Mouse (Mus musculus): ENCODE data around the gene Mybpc2. TPM values are rescaled to one million over a fixed set of nuclear protein-coding genes. Genes with fewer than 3 reads are reported as not detected.

Gene Mybpc2
- polyA plus RNA-seq, 1 experiment from 2014 or later, result 0.22 TPM

DNA sequence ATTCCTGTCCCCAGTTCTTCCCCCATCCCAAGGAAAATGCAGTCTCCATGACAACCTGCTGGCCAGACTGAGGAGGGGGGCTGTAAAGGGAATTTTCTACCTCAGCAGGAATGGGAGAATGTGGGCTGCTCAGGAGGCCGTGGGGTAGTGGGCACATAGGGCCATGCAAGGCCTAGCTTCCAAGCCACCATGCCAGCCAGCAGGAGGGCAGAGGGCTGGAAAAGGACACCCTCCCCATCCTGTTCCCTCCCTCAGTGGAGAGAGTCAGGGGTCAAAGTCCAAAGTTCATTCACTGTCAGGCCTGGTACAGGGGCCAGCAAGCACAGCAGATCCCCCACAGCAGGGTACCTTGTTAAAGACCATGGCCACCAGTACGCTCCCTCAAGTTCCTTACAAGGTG is 59.3 kb downstream of the Mybpc2 start, which contains the start of gene Aspdh:
Aspdh (plus strand) TSS at position 281 of the 400 bp plus-strand sequence.
- Histone ChIP-seq H3K4me3 (no peak within 1 kb of the TSS), H3K4me2 (replicated peaks) (peak within 1 kb of the TSS; percentile 6; the same call in 1 of the 2 replicates), H3K27ac (replicated peaks) (peak within 1 kb of the TSS; percentile 89), H3K27me3 (peaks cover 26% of the 10 kb centered on the region), H3K36me3 (peaks cover 36% of the 10 kb centered on the region), H3K4me1 (peaks cover 57% of the 10 kb centered on the region), H3K9me3 (no peaks in the 10 kb centered on the region), H3K9ac (replicated peaks) (peak within 1 kb of the TSS; percentile 12; the same call in 1 of the 2 replicates)
- ATAC-seq (ENCODE audit: low FRiP score, low read depth), result no peak
- 50% methylated on average over 2 of the region's 2 CpGs for WGBS

DNA sequence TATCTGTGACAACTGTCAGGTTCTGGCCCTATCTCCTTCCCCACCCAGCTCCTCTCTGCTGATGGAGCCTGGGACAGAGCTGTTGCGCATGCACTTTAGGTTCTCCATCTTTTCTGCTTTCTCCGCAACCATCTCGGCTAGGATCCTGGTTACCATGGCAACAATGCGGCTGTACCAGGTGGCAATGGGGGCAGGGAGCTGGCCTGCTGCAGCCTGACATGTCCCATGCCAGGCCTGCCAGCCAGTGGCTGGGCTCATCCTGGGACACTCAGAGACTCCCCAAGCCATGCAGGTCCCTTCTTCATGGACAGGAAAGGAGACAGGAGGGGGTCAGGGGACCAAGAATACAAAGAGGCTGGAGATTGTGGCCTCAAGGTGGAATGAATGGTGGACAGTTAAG is 59.9 kb downstream of the Mybpc2 start:
- Histone ChIP-seq H3K9ac (replicated peaks) (0 out of 2 replicates have a peak overlapping the region, but pooled peaks have one; percentile 12), H3K27me3 (peaks cover 29% of the 10 kb centered on the region), H3K36me3 (peaks cover 41% of the 10 kb centered on the region), H3K9me3 (no peaks in the 10 kb centered on the region), H3K4me1 (peaks cover 55% of the 10 kb centered on the region), H3K4me2 (replicated peaks) (peak overlapping the region; percentile 6; the same call in 1 of the 2 replicates), H3K27ac (replicated peaks) (peak overlapping the region; percentile 89), H3K4me3 (no peak overlapping the region)
- no peak for ATAC-seq (ENCODE audit: low FRiP score, low read depth)
- WGBS, result 15% methylated on average over 4 of the region's 4 CpGs

DNA sequence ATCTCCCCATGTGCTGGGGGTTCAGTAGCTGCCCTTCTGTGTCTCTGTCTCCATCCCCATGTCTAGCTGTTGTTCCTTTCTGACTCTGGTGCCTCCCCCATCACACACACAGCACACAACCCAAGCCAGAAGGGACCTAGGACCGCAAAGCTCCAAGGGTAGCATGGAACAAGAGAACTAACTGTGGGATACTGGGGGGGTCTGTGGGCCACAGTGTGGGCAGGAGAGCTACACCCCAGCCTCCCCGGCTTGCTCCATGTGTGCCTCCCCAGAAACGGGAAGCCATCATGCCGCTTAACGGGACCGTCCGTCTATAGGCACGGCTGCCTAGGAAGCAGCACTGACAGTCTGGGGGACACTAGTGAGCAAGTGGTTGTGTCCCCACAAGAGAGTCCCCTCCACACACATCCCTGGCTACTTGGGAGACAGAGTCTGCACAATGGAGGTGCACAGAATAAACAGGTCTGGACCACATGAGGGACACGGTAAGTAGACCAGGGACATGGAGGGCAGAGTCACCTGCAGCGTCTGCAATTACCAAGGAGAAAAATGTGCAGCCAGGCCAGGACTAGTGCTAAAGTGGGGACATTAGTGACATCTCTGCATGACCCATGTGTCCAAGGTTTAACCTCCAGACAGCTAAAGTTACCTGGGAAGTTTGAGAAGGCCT is 60.8 kb downstream of the Mybpc2 start:
- Histone ChIP-seq H3K9ac (replicated peaks) (no peak overlapping the region), H3K9me3 (no peaks in the 10 kb centered on the region), H3K27ac (replicated peaks) (peak overlapping the region; percentile 89), H3K4me2 (replicated peaks) (no peak overlapping the region), H3K4me1 (peaks cover 49% of the 10 kb centered on the region), H3K27me3 (peaks cover 29% of the 10 kb centered on the region), H3K36me3 (peaks cover 48% of the 10 kb centered on the region), H3K4me3 (no peak overlapping the region)
- no peak for ATAC-seq (ENCODE audit: low FRiP score, low read depth)
- 92% methylated on average over 10 of the region's 10 CpGs for WGBS

DNA sequence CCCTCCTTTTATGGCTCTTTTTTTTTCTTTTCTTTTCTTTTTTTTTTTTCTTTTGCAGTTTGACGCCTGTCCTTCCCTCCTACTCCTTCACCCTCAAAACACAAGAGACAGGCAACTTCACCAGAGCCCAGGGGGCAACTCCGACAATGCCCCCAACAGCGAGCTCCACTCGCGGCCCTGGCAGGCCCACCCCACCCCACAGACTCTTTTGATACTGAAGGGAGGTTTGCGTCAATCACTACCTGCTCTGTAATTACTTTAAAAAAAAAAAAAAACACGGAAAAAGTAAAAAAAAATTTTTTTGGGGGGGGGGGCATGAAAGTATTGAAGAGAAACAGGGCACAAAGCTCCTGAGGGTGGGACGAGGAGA is 61.4 kb downstream of the Mybpc2 start:
- no peaks in the 10 kb centered on the region for H3K9me3 ChIP-seq
- no peak overlapping the region for H3K4me3 ChIP-seq
- no peak for ATAC-seq (ENCODE audit: low FRiP score, low read depth)
- H3K9ac ChIP-seq (replicated peaks), result no peak overlapping the region
- WGBS, result 45% methylated on average over 8 of the region's 8 CpGs
- H3K4me2 ChIP-seq (replicated peaks), result no peak overlapping the region
- H3K4me1 ChIP-seq, result peaks cover 44% of the 10 kb centered on the region
- H3K36me3 ChIP-seq, result peaks cover 55% of the 10 kb centered on the region
- no peak overlapping the region for H3K27ac ChIP-seq (replicated peaks)
- peaks cover 29% of the 10 kb centered on the region for H3K27me3 ChIP-seq

DNA sequence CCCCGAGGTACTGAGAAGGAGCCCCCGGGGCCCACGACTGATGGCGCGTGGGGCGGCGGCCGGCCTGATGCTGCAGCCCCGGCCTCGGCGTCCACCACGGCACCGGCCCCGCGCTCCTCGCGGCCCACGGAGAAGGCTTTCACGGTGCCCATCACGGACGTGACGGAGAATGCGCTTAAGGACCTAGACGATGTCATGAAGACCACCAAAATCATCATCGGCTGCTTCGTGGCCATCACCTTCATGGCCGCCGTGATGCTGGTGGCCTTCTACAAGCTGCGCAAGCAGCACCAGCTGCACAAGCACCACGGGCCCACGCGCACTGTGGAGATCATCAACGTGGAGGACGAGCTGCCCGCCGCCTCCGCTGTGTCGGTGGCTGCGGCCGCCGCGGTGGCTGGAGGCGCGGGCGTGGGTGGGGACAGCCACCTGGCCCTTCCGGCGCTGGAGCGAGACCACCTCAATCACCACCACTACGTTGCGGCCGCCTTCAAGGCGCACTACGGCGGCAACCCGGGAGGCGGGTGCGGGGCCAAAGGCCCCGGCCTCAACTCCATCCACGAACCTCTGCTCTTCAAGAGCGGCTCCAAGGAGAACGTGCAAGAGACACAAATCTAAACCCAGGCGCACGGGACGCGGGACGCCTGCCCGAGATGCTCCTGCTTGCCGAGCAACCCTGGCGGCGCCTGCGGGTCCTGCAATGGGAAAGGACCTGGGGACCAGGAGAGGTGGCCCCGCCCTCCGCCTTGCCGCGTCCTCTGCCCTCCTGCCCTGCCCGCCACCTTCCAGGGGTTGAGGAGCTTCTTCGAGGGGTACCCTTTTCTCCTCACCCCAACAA is 62.0 kb downstream of the Mybpc2 start:
- WGBS, result 29% methylated on average over 76 of the region's 77 CpGs
- H3K9me3 ChIP-seq, result no peaks in the 10 kb centered on the region
- no peak overlapping the region for H3K4me2 ChIP-seq (replicated peaks)
- H3K27ac ChIP-seq (replicated peaks), result no peak overlapping the region
- H3K4me3 ChIP-seq, result no peak overlapping the region
- peaks cover 29% of the 10 kb centered on the region for H3K27me3 ChIP-seq
- no peak overlapping the region for H3K9ac ChIP-seq (replicated peaks)
- H3K36me3 ChIP-seq, result peaks cover 61% of the 10 kb centered on the region
- ATAC-seq (ENCODE audit: low FRiP score, low read depth), result no peak
- peaks cover 44% of the 10 kb centered on the region for H3K4me1 ChIP-seq

DNA sequence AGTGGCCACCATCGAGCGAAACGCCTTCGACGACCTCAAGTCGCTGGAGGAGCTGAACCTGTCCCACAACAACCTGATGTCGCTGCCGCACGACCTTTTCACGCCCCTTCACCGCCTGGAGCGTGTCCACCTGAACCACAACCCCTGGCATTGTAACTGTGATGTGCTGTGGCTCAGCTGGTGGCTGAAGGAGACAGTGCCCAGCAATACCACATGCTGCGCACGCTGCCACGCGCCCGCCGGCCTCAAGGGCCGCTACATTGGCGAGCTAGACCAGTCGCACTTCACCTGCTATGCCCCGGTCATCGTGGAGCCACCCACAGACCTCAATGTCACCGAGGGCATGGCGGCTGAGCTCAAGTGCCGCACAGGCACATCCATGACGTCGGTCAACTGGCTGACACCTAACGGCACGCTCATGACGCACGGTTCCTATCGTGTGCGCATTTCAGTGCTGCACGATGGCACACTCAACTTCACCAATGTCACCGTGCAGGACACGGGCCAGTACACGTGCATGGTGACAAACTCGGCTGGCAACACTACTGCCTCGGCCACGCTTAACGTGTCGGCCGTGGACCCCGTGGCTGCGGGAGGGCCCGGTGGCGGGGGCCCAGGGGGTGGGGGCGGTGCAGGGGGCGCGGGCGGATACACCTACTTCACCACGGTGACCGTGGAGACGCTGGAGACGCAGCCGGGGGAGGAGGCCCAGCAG is 62.8 kb downstream of the Mybpc2 start:
- Histone ChIP-seq H3K9me3 (no peaks in the 10 kb centered on the region), H3K9ac (replicated peaks) (no peak overlapping the region), H3K27me3 (peaks cover 29% of the 10 kb centered on the region), H3K4me3 (no peak overlapping the region), H3K4me1 (peaks cover 36% of the 10 kb centered on the region), H3K36me3 (peaks cover 69% of the 10 kb centered on the region), H3K4me2 (replicated peaks) (no peak overlapping the region), H3K27ac (replicated peaks) (no peak overlapping the region)
- WGBS, result 73% methylated on average over 57 of the region's 57 CpGs
- no peak for ATAC-seq (ENCODE audit: low FRiP score, low read depth)

DNA sequence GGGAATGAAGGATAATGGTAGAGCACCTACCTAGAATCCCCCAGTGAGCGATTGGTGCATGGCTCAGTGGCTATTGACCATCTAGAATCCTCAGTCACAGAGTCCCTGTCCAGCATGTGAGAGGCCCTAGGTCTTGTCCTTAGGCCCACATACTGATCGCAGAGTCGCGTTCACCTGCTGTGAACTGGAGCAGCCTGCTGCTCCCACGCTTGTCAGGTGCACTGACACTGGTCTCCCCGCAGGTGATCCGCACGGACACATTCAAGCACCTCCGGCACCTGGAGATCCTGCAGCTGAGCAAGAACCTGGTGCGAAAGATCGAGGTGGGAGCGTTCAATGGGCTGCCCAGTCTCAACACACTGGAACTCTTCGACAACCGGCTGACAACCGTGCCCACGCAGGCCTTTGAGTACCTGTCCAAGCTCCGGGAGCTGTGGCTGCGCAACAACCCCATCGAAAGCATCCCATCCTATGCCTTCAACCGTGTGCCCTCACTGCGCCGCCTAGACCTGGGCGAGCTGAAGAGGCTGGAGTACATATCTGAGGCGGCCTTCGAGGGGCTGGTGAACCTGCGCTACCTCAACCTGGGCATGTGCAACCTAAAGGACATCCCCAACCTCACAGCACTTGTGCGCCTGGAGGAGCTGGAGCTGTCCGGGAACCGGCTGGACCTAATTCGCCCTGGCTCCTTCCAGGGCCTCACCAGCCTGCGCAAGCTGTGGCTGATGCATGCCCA is 63.5 kb downstream of the Mybpc2 start:
- Histone ChIP-seq H3K4me3 (no peak overlapping the region), H3K9ac (replicated peaks) (no peak overlapping the region), H3K4me1 (peaks cover 34% of the 10 kb centered on the region), H3K27me3 (peaks cover 29% of the 10 kb centered on the region), H3K27ac (replicated peaks) (no peak overlapping the region), H3K4me2 (replicated peaks) (no peak overlapping the region), H3K36me3 (peaks cover 76% of the 10 kb centered on the region), H3K9me3 (no peaks in the 10 kb centered on the region)
- 82% methylated on average over 31 of the region's 31 CpGs for WGBS
- ATAC-seq (ENCODE audit: low FRiP score, low read depth), result no peak

DNA sequence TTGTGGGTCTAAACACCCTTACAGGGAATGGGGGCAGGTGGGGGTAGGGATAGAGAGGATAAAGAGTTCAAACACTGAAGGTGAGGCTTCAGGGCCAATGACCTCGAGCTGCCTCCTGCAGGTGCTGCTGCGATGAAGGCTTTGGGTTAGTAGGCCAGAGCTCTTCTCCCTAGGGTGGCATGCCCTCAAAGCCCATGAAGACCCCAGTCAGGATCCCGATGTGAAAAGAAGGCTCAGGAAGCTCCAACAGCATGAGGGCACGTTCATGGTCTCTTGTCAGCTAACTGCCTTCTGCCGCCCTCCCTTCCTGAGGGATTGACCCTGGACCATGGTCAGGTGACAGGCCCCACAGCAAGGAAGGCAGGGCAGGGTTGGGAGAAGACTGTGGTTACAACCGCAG is 64.4 kb downstream of the Mybpc2 start:
- WGBS, result 80% methylated on average over 6 of the region's 6 CpGs

DNA sequence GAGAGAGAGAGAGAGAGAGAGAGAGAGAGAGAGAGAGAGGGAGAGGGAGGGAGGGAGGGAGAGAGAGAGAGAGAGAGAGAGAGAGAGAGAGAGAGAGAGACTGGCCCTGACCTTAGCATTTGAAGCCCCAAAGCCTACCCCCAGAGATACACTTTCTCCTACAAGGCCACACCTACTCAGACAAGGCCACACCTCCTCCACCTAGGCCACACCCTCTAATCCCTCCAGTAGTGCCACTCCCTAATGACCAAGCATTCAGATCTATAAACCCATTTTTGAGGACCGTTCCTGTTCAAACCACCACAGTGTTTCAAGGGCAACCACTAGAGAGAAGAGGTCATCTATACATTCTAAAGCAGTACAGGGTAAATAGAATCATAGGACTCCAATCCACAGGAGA is 68.2 kb downstream of the Mybpc2 start:
- Histone ChIP-seq H3K4me3 (no peak overlapping the region), H3K27me3 (peaks cover 13% of the 10 kb centered on the region), H3K9me3 (no peaks in the 10 kb centered on the region), H3K36me3 (peaks cover 82% of the 10 kb centered on the region), H3K4me1 (peaks cover 19% of the 10 kb centered on the region; the same call in 1 of the 2 replicates), H3K9ac (replicated peaks) (no peak overlapping the region), H3K4me2 (replicated peaks) (no peak overlapping the region), H3K27ac (replicated peaks) (no peak overlapping the region)
- no peak for ATAC-seq (ENCODE audit: low FRiP score, low read depth)
- 86% methylated on average over 1 of the region's 1 CpGs for WGBS

More for the DNA sequence above, 64.4 kb downstream of the Mybpc2 start:
- Histone ChIP-seq H3K27me3 (peaks cover 29% of the 10 kb centered on the region), H3K4me1 (peaks cover 28% of the 10 kb centered on the region), H3K27ac (replicated peaks) (no peak overlapping the region), H3K4me2 (replicated peaks) (no peak overlapping the region), H3K36me3 (peaks cover 84% of the 10 kb centered on the region), H3K9ac (replicated peaks) (no peak overlapping the region), H3K9me3 (no peaks in the 10 kb centered on the region), H3K4me3 (no peak overlapping the region)
- ATAC-seq (ENCODE audit: low FRiP score, low read depth), result no peak

DNA sequence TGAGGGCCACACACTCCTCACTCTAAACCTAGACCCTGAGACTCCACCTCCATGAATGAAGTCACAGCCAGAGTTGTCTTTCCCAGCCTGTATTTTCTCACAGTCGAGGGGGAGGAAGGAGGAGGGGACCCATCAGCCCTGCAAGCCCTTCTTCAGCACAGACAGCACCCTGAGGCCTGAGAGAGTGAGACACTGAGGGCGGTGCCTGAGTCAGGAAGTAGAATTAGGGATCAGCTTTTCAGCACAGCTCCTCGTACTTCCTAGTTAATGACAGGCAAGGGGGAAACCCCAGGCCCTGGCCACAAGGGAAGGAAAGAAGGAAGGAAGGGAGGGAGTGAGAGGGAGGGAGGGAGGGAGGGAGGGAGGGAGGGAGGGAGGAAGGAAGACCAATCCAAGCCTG is 71.2 kb downstream of the Mybpc2 start:
- no peak for ATAC-seq (ENCODE audit: low FRiP score, low read depth)
- H3K36me3 ChIP-seq, result peaks cover 81% of the 10 kb centered on the region

More for the DNA sequence above, 71.2 kb downstream of the Mybpc2 start:
- WGBS, result 18% methylated on average over 3 of the region's 3 CpGs
- Histone ChIP-seq H3K27ac (replicated peaks) (0 out of 2 replicates have a peak overlapping the region, but pooled peaks have one; percentile 39), H3K4me3 (no peak overlapping the region), H3K27me3 (no peaks in the 10 kb centered on the region), H3K9ac (replicated peaks) (no peak overlapping the region), H3K4me2 (replicated peaks) (no peak overlapping the region), H3K4me1 (peaks cover 21% of the 10 kb centered on the region; the same call in 1 of the 2 replicates), H3K9me3 (no peaks in the 10 kb centered on the region)

Data from midbrain, embryonic 12.5 days (tissue).